Mouse (Mus musculus) thymus, postnatal 4 days (tissue): ENCODE measurements at regions not wholly inside any gene's neighbourhood (a gene's known extent, or its start where the extent isn't known, plus 50 kb on each side); places are given as distances from the start of the nearest gene placed in this dataset.

Source experiments
- DNase-seq: peaks from one replicate; pipeline ENCODE4 v3.0.0; 2021

DNA sequence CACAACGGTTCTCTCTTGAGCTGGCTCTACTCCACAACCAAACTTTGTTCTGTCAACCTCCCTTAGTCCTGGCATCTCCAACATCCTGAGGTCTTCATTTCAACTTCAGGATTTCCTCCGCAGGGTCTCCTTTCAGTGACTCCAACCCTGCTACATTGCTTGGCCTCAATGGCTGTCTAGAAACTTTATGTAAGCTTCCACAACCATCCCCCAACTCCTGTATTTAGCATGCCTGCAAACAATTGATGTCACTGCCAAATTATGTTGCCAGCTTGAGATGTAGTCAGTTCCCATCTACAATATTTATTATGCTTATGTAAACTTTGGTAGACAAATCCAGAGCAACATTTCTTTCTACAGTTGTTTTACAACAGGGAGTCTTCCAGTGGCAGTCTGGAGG lies 336.4 kb upstream of the Meis1 start:
- no peak for DNase-seq

DNA sequence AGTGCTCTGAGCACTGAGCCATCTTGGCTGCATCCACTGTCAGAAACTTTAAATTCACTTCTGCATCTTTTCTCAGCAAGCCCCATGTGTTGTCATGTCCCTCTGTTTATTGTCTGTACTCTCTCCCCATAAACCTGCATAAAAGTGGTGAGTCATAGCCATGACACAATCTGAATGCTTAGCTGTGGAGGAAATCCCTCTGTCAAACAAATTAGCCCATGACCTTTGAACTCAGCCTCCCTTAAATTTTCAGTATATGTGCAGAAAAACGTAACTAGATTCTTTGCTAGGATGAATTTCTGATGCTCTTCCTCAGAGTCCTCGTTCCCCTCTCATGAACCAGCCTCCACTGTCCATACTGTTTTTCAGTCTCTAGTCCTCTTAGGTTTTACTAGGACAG lies 337.4 kb upstream of the Meis1 start:
- DNase-seq = no peak

DNA sequence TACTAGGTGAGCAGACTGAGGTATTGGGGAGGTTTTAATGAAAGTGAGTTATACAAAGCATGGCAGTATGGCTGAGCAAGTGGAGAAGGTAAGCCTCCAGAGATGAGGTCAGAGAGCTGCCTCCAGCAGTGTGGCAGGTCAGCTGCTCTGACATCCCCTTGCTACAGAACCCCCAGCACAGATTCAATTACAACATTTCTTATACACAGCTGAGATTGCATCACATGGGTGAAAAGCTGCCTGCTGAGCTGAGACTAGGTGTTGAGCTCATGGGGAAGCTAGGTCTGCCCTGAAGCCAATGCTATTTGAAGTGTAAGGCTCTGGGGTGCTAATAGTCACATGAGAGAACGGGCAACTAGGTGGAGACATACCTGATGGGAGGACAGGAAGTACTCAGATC lies 350.4 kb upstream of the Meis1 start:
- no peak for DNase-seq

DNA sequence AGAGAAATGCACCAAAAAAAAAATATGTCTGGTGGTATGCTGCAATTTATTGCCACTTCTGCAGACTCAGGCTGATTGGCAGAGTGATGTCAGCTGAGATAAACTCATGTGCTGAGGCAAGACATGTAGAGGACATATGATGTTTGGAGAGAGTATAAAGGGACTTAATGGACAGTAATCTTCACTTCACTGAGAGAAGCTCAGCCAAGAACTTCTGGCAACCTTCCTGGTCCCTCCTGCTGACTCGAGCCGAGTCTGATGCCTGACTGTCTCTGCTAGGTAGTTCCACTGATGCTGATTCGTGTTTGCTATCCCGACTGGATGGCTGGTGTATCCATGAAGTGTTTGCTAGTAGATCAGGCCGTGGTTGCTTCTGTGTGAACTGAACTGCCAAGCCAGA lies 354.7 kb upstream of the Meis1 start:
- DNase-seq = no peak

DNA sequence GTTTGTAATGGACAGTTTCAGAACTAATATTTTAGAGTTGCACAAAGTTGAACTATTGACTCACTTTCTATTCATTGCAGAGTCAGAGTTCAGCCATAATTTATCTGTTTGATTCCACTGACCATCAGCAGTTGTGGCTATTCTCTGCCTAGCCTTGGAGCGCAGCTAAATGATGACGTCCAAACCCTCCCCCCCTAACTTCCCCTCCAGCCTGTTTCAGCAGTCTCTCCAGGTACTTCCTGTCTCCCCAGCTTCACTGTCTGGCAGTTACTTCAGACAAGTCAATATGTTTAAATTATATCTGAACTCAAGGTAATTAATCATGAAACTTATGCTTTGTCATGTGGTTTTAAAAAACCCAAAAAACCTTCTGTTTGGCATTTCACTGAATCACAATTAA lies 362.1 kb upstream of the Meis1 start:
- no peak for DNase-seq

DNA sequence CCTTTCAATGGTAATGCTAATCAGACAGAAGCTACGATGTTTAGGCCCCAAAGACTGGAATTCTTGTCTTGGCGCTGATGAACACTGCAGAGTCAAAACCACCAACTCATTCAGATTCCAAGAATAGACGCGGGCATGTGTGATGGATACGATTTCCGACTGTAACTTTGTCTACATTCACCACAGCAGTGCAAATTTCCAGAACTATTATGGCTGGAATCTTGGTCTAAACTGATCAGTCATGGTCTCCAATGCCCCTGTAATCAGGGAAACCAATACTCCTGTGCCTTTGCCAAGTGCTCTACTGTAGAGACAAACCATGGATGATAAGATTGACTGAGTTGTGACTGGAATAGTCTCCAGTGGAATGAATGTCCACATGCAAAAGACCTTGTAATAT lies 370.4 kb upstream of the Meis1 start:
- no peak for DNase-seq

DNA sequence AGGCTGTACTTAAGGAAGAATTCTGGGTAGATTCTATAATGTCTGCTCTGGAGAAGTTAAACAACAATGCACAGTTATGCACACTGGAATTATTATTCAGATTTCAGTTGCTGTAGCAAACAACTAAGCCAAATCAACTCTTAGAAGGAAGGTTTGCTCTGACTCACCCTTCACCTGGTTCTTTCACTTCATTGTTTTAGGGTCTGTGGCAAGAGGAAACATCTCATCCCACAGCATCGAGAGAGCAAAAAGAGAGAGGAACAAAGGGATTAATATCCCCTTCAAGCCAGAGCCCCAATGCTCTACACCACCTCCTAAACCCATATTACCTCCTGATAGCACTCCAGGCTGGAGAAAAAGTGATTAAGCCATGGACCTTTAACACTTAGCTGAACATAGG lies 373.4 kb upstream of the Meis1 start:
- DNase-seq = no peak

DNA sequence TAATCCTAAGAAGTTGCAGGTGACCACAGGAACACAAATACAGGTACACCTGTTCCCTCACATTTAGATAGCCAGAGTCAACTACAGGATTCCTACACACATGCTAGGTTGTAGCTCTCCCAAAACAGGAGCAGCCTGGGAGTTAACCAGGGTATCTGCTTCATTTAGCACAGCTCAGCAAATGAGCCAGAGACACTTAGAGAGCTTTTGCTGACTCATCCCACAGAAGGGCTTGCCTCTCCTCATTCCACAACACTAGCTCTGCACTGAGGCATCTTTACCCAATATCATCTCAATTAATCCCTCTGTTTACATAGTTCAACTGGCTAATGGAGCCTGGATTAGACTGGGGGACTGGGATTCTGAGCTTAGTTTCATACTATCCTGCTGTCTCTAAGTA lies 375.6 kb upstream of the Meis1 start:
- no peak for DNase-seq

DNA sequence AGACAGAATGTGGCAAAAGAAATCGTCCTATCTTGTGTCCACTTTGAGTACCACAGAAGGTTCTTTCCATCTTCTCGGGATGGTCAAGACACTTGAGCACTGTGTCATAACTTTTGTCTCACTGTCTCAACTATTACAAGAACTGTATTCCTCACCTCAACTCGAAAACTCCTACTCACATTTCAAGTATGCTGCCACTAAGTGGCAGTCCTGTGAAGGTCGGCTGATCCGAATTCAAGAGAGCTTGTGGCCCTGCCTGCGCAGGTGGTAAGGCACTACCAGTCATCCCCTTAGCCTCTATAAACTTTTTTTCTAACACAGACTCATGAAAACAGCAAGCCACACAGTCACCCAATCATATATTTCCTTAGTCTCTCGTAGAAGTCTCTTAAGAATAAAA lies 381.6 kb upstream of the Meis1 start:
- no peak for DNase-seq

DNA sequence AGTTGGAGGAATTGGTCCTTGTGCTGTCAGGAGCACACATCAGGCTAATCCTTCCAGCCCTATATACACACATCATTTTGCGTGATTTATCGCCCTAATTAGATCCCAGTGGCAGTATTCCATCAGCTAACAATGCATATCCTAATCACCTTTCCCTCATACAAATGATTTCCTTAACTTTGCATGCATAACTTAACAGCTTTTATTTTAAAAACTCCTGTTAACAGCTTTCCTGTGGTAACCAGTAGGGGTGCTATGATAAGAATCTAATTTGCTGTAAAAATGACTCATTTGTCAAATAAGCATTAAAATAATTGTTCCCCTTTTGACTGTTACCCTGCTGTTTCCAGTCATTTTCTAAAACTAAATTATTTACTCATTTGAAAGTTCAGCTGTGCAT lies 401.4 kb upstream of the Meis1 start:
- no peak for DNase-seq

DNA sequence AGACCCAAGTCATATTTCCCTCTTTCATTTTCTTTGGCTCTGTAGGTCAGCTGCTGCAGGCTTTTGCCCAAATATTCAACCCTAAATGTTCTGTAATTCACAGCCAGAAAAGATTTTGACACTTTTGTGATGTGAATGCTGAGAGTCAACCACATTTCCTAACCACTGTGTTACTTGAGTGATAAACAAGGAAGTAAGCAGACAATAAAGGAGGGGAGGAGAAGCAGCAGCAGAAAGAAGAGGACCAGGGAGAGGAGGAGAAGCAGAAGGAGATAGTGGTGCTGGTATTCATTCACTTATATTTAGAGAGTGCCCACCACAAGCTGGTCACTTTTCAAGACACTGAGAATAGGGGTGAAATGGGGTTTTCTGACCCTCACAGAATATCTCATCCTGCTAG lies 404.5 kb upstream of the Meis1 start:
- no peak for DNase-seq

DNA sequence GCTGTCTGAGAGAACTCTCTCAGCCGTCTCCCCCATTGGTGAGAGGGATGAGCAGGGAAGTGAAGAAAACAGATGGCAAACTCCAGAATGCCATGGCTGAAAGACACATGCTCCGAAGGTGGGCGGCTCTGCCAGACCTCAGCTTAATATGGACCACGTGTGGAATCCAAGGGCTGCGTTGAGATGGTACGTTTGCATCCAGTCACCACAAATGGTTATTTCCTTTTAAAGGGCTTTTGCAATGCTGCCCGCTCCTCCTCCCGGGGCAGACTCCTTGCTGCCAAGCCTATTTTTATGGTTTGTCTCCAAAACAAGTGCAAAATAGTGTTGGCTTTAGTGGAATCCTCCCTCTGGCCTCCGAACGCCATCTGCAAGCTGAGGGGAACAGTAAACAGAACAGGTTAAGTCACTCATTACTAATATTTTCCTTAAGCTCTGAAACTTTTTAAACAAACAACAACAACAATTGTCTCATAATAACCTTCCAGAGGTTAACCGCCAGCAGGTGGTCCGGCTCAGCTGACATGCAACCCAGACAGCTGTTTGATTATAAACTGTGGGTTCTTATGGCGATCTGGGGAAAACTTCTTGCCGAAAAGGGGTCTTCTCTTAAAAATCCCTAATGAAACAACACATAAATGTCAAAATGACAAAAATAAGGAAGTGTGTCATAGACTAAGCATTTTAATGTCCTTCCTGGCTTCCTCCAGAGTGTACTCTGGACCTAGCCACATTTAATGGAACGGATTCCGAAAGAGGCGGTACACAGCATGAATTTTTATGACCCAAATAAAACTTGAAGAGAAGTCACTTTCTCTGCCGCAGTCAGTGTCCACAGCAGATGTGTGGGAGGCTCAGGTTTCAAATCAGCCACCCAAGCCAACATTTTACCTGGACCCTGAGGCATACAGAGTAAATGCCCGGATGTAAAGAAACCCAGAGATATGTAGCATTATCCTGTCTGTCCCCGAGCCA lies 405.3 kb upstream of the Meis1 start:
- no peak for DNase-seq

DNA sequence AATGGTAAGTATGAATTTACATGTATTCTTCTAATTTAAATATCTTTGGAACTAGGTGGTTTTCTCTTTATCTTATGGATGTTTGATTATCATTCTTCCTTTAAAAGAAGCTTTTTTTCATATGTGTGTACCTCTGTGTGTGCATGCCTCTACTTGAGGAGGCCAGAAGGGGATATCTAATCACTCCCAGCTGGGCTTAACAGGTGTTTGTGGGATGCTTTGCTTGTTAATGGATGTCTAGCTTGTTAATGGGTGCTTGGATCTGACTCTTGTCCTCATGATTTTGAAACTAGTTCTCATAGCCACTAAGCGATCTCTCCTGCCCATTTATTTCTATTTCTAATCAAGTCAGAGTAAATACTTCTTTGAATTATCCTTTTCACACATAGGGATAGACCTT lies 408.8 kb upstream of the Meis1 start:
- DNase-seq = no peak

DNA sequence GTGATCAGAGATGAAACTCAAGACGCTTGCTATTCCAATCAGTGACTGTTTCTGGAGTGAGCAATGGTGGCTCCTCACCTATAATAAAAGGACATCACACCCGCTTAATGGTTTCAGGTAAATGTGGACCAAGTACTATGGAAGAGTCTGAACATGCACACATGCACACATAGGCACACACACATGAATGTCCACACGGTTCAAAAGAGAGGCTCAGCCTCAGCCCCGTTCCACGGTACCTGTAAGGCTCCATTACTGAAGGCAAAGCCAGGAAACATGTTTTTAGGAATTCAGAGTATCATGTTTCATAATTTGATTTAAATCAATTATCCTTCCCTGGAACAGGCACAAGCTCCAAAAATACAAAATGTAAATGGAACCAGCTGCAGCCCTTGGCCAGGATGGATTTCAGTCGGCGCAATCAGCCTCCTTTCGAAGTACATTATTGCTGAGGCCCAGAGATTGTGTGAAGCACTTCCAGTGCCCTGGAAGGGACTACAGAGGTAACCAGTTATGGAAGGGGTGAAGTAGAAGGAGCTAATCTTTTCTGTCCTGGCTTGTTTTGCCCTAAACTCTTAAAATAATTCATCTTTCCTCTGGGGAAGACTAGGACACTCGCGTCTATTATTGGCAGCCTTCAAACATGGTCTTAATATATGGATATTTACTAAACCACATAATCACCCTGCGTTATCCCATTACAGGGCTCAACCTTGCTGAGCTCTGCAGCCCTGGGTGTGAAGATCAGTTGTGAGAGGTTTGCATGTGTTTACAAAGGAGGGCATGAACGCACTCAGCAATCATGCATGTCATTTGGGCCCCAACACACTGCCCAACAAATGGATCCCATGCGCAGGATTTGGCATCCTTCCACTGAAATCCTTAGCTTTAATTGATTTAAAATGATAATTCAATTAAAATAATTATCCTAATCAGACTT lies 415.2 kb upstream of the Meis1 start:
- no peak for DNase-seq

DNA sequence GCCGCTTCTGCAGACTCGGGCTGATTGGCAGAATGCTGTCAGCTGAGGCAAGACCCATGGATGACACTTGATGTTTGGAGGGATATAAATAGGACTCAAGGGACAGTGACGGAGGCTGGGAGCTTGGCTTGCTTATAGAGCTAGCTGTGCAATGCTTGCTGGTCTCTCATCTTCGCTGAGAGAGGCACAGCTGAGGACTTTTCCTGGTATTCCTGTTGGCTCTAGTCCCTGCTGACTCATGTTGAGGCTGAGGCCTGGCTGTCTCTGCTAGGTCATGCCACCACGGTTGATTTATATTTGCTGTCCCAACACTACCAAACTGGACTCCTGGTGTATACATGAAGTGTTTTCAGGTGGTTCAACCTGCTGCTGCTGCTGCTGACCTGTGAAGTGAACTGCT lies 419.6 kb upstream of the Meis1 start:
- no peak for DNase-seq

DNA sequence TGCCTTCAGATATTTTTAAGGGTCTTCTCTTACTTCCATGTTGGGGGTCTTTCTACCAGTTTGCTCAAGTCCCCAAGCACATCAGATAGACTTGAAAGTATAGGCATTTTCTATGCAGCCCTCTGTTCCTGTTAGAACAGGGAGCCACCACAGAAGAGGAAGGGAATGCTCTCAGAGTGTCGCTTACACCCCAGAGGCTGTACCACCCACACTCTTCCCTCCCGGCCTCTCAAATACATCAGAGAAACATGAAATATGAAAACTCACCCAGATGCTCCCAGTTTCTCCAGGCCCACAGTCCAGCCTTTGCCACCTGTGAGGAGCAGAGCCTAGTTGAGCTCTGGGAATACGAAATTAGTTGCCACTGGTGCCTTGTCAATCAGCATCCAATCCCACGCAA lies 423.2 kb upstream of the Meis1 start:
- DNase-seq = no peak

DNA sequence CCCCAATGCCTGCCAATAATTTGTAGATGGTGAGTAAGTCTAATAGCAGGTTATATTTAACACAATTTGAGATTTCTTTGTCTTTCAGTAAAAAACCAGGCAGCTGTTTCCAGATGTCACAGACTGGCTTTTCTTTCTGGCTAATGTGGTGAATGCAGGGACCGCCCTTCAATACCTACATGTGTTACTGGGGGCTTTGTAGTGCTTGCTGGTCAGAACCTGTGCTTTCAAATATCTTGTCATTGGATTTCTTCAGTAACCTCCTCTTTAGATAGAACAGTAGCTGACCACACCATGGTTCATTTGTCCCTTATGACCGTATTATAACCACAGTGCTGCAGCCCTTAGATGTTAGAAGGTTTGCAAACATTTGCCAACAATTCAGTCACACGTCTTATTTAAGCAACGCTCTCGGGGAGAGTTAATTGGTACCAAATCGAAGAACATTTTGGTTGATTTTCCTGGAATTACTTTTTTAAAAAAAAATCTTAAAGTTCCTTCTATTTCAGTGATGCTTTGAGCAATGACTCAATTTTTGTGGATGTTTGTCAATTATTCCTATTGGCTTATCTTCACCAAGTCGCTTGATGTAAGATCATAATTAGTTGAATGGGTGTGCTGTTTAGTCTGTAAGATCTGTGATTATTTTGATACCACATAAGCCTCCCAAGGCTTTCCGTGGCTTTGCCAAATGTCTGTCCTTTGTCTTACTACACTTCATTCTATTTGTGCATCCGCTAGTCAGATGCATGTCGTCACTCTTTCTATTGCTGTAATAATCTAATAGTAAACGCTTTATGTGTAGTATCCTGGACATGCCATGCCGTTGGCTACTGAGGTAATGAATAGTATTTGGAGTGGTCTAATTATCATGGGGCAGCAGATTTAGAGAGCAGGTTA lies 436.9 kb upstream of the Meis1 start:
- no peak for DNase-seq

DNA sequence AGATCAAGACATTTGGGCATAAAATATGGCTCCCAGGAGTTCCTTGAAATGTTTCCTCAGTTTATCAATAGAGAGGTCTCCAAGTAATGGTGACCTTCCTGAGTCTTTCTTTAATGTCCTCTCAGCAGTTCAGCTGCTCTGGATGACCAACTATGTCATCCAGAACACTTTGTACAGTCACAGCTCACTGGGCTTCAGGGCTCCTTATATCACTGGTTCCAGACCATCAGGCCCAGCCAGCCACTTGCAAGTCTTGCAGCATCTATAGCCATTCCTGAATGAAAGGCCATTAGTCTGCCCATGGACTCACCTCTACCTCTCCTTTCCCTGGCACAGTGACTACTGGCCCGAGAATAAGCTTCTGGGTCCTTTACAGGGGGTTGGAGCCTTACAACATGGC lies 437.8 kb upstream of the Meis1 start:
- no peak for DNase-seq

DNA sequence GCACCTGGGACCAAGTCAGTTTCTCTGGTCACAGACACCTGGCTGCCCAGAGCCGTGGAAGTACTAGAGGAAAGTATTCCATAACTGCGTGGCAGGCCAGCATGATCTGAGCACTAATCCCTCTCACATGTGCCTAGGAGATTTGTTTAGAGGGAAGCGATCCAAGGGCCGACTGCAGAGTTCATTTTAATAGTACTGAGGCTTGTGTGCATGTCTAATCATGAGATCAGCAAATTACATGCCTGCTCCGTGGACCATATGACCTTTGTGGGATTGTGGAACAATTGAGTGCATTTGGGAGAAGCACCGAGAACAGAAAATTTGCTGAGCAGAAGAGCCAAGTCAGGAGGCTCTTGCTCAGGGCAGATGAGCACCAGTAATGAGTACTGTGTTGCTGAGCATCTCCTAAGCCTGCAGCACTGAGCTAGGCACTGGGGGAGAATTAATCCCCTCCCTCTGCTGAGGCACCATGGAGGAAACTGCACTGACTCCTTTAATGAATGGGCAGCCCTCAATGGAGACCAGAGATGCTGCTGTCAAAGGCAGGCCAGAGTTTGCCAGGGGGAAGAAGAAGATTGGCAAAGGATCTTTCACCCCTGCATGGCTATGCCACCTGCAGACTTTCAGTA lies 445.1 kb upstream of the Meis1 start:
- DNase-seq = no peak

DNA sequence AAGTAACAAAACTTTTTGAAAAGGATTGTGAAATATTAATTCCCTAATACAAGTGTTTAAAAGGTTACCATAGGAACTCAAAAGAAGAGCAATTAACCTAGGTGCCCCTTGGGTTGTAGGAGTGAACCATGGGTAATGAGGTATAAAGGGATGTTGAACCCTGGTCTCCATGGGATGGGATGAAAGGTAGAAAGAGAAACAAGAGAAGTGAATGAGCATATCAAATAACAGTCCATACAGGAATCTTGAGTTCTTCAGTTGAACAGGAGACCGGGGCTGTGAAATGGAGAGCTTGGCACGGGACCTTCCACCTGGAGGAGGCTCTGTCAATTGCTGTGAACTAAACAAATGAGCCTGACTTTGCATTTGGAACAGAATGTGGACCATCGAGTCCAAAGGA lies 449.6 kb upstream of the Meis1 start:
- DNase-seq = no peak

DNA sequence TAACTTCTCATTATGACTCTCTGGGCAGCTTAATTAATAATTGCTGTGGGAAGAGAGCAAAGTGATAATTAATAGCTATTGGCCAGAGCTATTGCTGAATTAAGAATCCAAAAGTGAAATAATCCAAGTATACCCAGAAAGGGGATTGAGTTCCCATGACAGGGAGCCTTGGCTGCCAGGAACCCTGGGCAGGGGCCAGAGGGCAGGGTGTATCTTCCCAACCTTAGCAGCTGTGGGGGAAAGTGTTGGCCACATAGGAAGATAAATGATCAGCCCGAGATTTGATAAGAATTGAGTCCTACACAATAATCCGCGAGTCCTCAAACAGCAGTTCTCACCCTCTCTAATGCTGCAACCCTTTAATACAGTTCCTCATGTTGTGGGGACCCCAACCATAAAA lies 450.0 kb upstream of the Meis1 start:
- DNase-seq = no peak

DNA sequence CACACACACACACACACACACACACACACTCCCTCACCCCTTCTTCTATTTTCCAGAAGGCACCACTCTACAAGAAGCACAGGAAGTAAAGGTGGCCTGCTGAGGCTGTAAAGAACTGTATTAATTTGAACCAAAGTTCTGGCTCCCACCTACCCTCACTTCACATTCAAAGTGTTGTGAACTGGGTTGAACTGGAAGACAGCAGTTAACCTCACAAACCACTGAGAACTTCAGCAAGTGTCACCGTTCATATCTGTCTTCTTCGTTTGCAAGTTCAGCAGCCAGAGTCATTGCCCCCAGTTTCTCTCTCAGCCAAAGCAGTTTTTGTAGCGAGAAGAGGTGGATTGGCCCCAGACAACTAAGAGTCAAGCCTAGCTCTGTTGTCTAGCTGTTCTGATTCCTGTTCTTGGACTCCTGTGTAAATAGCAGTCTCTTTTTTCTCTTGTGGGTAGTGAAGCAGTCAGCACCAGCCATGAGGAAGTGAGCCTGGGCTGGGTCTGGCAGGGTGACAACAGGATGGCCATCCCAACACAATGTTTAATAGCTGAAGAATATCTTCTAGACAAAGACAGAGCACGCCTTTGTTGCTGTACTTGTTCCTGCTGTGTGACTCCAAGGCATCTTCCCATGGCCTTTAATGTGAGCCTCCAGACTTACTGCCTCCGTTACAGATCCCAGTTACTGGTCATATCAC lies 452.0 kb upstream of the Meis1 start:
- no peak for DNase-seq
